Mouse (Mus musculus): ENCODE measurements around the gene Pnpo. TPM values are rescaled to one million over a fixed set of nuclear protein-coding genes. Genes with fewer than 3 reads are reported as not detected.

Pnpo gene
- polyA plus RNA-seq, 1 experiment from 2014 or later, result 20.9 TPM

DNA sequence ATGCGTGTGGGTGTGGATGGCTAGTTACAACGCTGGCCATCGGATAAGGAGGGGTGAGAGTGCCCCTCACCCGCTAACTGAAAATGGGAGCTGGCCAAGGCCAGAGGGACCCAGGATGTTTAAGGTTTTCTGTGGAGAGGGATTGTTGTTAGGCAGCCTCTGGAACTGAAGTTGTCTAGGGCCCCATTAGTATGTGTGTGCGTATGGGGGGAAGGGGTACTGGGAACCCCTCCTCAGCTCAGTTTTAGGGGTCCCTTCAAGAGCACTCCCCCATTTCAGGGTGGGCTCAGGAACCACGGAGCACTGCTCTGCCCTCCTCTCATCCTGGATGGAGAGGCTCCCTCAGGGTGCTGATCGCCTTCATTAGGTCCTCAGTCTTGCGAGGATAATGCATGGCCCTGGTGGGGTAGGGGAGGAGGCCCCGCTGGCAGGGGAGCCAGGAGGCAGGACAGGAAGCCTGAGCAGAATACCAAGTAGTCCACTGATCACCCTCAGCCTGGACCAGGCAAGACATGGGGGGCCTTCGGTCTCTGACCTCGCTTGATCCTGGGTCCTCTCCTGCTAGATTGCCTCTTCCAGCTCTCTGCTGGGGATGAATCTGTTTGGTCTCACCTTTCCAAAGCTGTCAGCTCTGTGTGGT, 50.5 kb downstream of the Pnpo start:
- DNase-seq, result peak; percentile 57
- H3K27ac ChIP-seq (replicated peaks; ENCODE audit: low read depth, low read length), result peak overlapping the region; percentile 72

DNA sequence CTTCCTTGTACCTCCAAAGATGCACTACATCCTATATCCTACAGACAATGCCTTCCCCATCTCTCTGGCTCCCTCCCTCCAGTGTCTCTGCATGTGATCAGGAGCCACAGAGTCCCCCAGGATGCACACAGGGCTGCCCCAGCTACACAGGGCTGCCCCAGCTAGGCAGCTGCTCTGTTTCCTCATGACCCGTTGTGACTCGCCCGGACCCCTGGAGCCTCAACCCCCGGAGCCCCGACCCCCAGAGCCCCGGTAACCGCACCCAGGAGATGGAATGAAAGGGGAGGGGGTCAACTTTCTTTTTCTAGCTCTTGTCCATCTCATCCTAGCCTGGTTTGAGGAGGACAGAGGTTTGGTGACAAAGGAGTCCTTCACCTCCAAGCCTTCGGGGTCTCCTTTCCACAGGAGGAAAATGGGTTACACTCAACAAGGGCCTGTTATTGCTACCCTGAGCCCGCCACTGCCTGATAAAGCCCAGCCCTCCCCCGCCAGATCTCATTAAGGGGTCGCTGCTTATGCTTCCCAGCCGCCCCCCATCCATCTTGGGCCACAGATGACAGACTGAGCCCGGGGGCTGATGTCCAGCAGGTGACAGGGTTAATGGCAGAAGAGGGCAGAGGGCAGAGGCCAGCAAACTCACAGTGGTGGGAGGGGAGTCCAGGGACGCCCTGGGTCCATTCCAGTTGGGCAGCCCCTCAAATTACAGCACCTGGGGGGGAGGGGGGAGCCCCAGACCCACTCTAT, 51.8 kb downstream of the Pnpo start:
- H3K27me3 ChIP-seq (ENCODE audit: control insufficient read depth, insufficient read depth, low read length), result no peaks in the 10 kb centered on the region
- H3K36me3 ChIP-seq (ENCODE audit: control insufficient read depth, insufficient read depth, low read length), result no peaks in the 10 kb centered on the region
- no peak overlapping the region for H3K4me3 ChIP-seq (replicated peaks; ENCODE audit: low read depth, low read length)
- H3K4me1 ChIP-seq (ENCODE audit: control insufficient read depth, insufficient read depth, low read length), result peaks cover 11% of the 10 kb centered on the region
- DNase-seq (no peak), ATAC-seq (ENCODE audit: low FRiP score, low TSS enrichment) (no peak)
- no peak overlapping the region for H3K9ac ChIP-seq (replicated peaks; ENCODE audit: low read length)
- H3K27ac ChIP-seq (replicated peaks; ENCODE audit: low read depth, low read length), result no peak overlapping the region
- H3K9me3 ChIP-seq (ENCODE audit: control insufficient read depth, low read length), result no peaks in the 10 kb centered on the region
- no peak overlapping the region for H3K4me2 ChIP-seq (ENCODE audit: low read length)
- 48% methylated on average over 14 of the region's 14 CpGs for WGBS

More for the DNA sequence above, 50.5 kb downstream of the Pnpo start:
- no peak overlapping the region for H3K4me2 ChIP-seq (ENCODE audit: low read length)
- no peaks in the 10 kb centered on the region for H3K9me3 ChIP-seq (ENCODE audit: control insufficient read depth, low read length)
- no peak overlapping the region for H3K4me3 ChIP-seq (replicated peaks; ENCODE audit: low read depth, low read length)
- no peaks in the 10 kb centered on the region for H3K36me3 ChIP-seq (ENCODE audit: control insufficient read depth, insufficient read depth, low read length)
- H3K4me1 ChIP-seq (ENCODE audit: control insufficient read depth, insufficient read depth, low read length), result peaks cover 21% of the 10 kb centered on the region
- H3K27me3 ChIP-seq (ENCODE audit: control insufficient read depth, insufficient read depth, low read length), result no peaks in the 10 kb centered on the region
- H3K9ac ChIP-seq (replicated peaks; ENCODE audit: low read length), result no peak overlapping the region; the same call in 1 of the 2 replicates
- 41% methylated on average over 11 of the region's 11 CpGs for WGBS
- no peak for ATAC-seq (ENCODE audit: low FRiP score, low TSS enrichment)

Other genes with a start within 250 kb of the Pnpo start
- 25.8 and 29.6 TPM in 2 replicates for gene Snx11, start 166.4 kb downstream of the Pnpo start, polyA plus RNA-seq (2014; fragmentation: Nextera tagmentation; extraction: Ambion mirVana)
- 73.9 and 76.4 TPM in 2 replicates for gene Cbx1, start 154.9 kb downstream of the Pnpo start, polyA plus RNA-seq (2014; fragmentation: Nextera tagmentation; extraction: Ambion mirVana)
- gene Nfe2l1, start 114.0 kb downstream of the Pnpo start, polyA plus RNA-seq (2014; fragmentation: Nextera tagmentation; extraction: Ambion mirVana), result 40.1 and 46.3 TPM in 2 replicates
- 6.5 and 16.0 TPM in 2 replicates for gene Copz2, start 94.1 kb downstream of the Pnpo start, polyA plus RNA-seq (2014; fragmentation: Nextera tagmentation; extraction: Ambion mirVana)
- gene Cdk5rap3, start 27.5 kb downstream of the Pnpo start, polyA plus RNA-seq (2014; fragmentation: Nextera tagmentation; extraction: Ambion mirVana), result 85.2 and 90.2 TPM in 2 replicates
- gene Prr15l, start 15.9 kb downstream of the Pnpo start, polyA plus RNA-seq (2014; fragmentation: Nextera tagmentation; extraction: Ambion mirVana), result 0.16 and 0.24 TPM in 2 replicates
- gene Sp2, start 39.0 kb upstream of the Pnpo start, polyA plus RNA-seq (2014; fragmentation: Nextera tagmentation; extraction: Ambion mirVana), result 12.3 and 17.2 TPM in 2 replicates
- gene Sp6, start 69.4 kb upstream of the Pnpo start, polyA plus RNA-seq (2014; fragmentation: Nextera tagmentation; extraction: Ambion mirVana), result 0.15 TPM in 1 of 2 replicates, not detected in the other
- gene Scrn2, start 86.0 kb upstream of the Pnpo start, polyA plus RNA-seq (2014; fragmentation: Nextera tagmentation; extraction: Ambion mirVana), result 11.3 and 15.6 TPM in 2 replicates
- gene Lrrc46, start 97.4 kb upstream of the Pnpo start, polyA plus RNA-seq (2014; fragmentation: Nextera tagmentation; extraction: Ambion mirVana), result 2.3 and 3.0 TPM in 2 replicates
- 54.2 and 62.2 TPM in 2 replicates for gene Mrpl10, start 97.6 kb upstream of the Pnpo start, polyA plus RNA-seq (2014; fragmentation: Nextera tagmentation; extraction: Ambion mirVana)
- 7.8 and 8.9 TPM in 2 replicates for gene Osbpl7, start 106.6 kb upstream of the Pnpo start, polyA plus RNA-seq (2014; fragmentation: Nextera tagmentation; extraction: Ambion mirVana)
- 0.13 TPM in 1 of 2 replicates, not detected in the other for gene Tbx21, start 171.3 kb upstream of the Pnpo start, polyA plus RNA-seq (2014; fragmentation: Nextera tagmentation; extraction: Ambion mirVana)
- 9.1 and 9.2 TPM in 2 replicates for gene Tbkbp1, start 207.5 kb upstream of the Pnpo start, polyA plus RNA-seq (2014; fragmentation: Nextera tagmentation; extraction: Ambion mirVana)
- gene Kpnb1, start 243.9 kb upstream of the Pnpo start, polyA plus RNA-seq (2014; fragmentation: Nextera tagmentation; extraction: Ambion mirVana), result 33.8 and 48.6 TPM in 2 replicates